Mouse (Mus musculus) ES-Bruce4 (cell line): ENCODE results near the gene Anks1b. TPM values are rescaled to one million over a fixed set of nuclear protein-coding genes. Genes with fewer than 3 reads are reported as not detected.
A peak's percentile ranks its signal among the peaks of the same experiment; 100 is the strongest.

Experiments
- H3K27ac ChIP-seq: 2 replicates; pipeline ENCODE4 v1.5.1; 2012; ENCODE audit warnings: low read length, inconsistent platforms; ENCODE audit not compliant: insufficient read depth
- H3K27me3 ChIP-seq: 2 replicates; pipeline ENCODE4 v1.6.1; 2012; ENCODE audit warnings: mild to moderate bottlenecking, low read length, inconsistent platforms; ENCODE audit not compliant: control insufficient read depth, poor library complexity, insufficient read depth, severe bottlenecking
- H3K36me3 ChIP-seq: 2 replicates; pipeline ENCODE4 v1.6.1; 2012; ENCODE audit warnings: inconsistent platforms, mild to moderate bottlenecking, low read length, moderate library complexity; ENCODE audit not compliant: control insufficient read depth, poor library complexity, insufficient read depth, severe bottlenecking
- H3K4me1 ChIP-seq: one replicate; pipeline ENCODE4 v1.8.1; 2011; ENCODE audit warnings: low read length; ENCODE audit not compliant: control insufficient read depth, insufficient read depth
- H3K4me3 ChIP-seq: 2 replicates; pipeline ENCODE4 v1.5.1; 2011; ENCODE audit warnings: low read depth, mild to moderate bottlenecking, low read length
- H3K9ac ChIP-seq: 2 replicates; pipeline ENCODE4 v1.6.1; 2012; ENCODE audit warnings: low read depth, mild to moderate bottlenecking, inconsistent platforms; ENCODE audit not compliant: poor library complexity, severe bottlenecking
- H3K9me3 ChIP-seq: replicated peaks from 2 replicates; pipeline ENCODE4 v1.6.1; 2012; ENCODE audit warnings: mild to moderate bottlenecking, low read length, inconsistent platforms; ENCODE audit not compliant: control insufficient read depth, poor library complexity, insufficient read depth, severe bottlenecking
- CTCF ChIP-seq: IDR thresholded peaks from one replicate; pipeline ENCODE4 v1.8.1; 2011; ENCODE audit warnings: low read depth, low read length
- EP300 ChIP-seq: IDR thresholded peaks from 2 replicates; pipeline ENCODE4 v1.6.1; 2011; ENCODE audit warnings: low read depth, low read length; ENCODE audit not compliant: insufficient read depth
- POLR2A ChIP-seq: IDR thresholded peaks from one replicate; pipeline ENCODE4 v1.8.1; 2011; ENCODE audit warnings: low read length; ENCODE audit not compliant: insufficient read depth
- polyA plus RNA-seq: library from polyadenylated mRNA; stranded (reverse); fragments of >200 nt; gene quantifications from 2 replicates; pipeline ENCODE4 v1.2.4, GENCODE M21; 2011; ENCODE audit warnings: low read depth; ENCODE audit not compliant: missing spikeins, insufficient read depth, insufficient read length

The Anks1b gene
- polyA plus RNA-seq, 1 experiment: 2.3 TPM

DNA sequence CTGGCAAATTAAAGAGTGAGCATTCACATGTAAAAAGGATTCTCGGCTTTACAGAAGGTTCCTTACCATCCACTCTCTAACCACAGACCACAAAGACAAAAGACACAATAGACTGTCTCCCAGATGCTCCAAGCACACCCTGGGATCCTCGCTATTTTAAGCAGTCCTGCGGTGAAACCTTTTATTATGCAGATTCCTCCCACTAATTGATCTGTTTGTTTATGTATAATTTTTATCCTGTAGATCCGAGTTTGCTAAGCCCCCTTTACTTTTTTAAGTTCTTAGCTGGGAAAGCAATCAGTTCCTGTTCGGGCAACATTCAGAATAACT, 836.3 kb downstream of the Anks1b start:
- no peak overlapping the region for H3K4me3 ChIP-seq

DNA sequence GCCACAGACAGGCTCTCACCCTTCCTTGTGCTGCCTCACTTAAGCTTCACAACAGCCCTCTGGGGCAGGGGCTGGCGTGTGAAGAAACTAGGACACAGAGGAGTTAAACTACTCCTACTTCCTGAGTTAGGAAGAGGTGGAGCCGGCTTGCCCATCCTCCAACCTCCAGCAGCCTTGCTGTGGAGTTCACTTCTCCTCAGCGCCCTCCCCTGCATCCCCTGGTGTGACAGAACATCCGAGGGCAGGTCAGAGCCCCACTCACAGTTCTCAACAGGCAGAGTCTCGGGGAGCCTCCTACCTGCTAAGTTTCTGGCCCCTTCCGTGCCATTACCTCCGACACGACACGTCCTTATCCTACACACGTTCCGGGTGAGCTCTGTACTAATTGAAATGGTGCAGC, 844.7 kb downstream of the Anks1b start:
- H3K9me3 ChIP-seq: no peaks in the 10 kb centered on the region; the same call in 1 of the 2 replicates
- no peak for TF ChIP-seq EP300
- TF ChIP-seq POLR2A: no peak
- no peak for TF ChIP-seq CTCF
- no peaks in the 10 kb centered on the region; the same call in none of the 2 replicates for H3K27me3 ChIP-seq
- H3K9ac ChIP-seq: no peak overlapping the region
- no peak overlapping the region for H3K27ac ChIP-seq
- no peaks in the 10 kb centered on the region for H3K36me3 ChIP-seq
- H3K4me1 ChIP-seq: no peaks in the 10 kb centered on the region
- H3K4me3 ChIP-seq: no peak overlapping the region

More for the DNA sequence above, 836.3 kb downstream of the Anks1b start:
- H3K27me3 ChIP-seq: peaks cover 2% of the 10 kb centered on the region
- H3K36me3 ChIP-seq: no peaks in the 10 kb centered on the region
- no peaks in the 10 kb centered on the region for H3K4me1 ChIP-seq
- no peak overlapping the region for H3K27ac ChIP-seq
- TF ChIP-seq CTCF (no peak), EP300 (no peak), POLR2A (no peak)
- H3K9ac ChIP-seq: no peak overlapping the region
- H3K9me3 ChIP-seq: no peaks in the 10 kb centered on the region; the same call in none of the 2 replicates

DNA sequence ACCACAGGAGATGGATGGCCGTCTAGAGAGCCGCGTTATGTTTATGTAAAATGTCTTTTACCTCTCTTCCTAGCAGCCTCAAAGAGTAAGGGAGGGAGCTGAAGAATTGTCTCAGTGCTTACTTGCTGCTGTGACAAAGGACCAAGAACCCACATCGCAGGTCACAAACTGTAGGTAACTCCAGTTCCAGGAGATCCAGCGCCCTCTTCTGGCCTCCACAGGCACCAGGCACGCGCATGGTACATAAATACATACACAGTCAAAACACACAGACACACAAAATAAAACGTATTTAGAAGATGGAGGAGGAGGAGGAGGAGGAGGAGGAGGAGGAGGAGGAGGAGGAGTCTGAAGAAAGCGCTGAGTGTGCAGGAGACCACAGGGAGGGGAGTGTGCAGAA, 845.4 kb downstream of the Anks1b start:
- H3K4me3 ChIP-seq: no peak overlapping the region
- H3K27me3 ChIP-seq: no peaks in the 10 kb centered on the region; the same call in none of the 2 replicates
- no peaks in the 10 kb centered on the region for H3K4me1 ChIP-seq
- H3K36me3 ChIP-seq: no peaks in the 10 kb centered on the region
- H3K9ac ChIP-seq: no peak overlapping the region
- no peak overlapping the region for H3K27ac ChIP-seq
- H3K9me3 ChIP-seq: no peaks in the 10 kb centered on the region
- TF ChIP-seq CTCF: peak; percentile 26
- no peak for TF ChIP-seq POLR2A

DNA sequence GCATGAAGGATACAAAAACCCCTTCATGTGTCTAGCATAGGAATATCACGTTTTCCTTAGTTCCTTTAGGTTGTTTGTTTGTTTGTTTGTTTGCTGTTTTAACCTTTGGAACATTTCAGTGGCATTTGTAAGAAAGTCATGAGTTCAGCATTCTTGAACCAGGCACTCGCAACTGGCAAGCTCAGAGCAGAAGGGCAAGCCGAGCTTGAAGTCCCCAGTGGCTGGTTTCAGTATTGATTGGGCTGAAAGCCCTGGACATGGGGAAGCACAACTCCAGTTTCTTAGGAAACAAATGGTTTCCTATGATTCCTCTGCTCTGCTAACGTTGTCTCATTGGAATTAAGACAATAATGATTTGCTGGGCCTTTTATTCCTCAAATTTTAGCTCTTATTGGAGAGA, 846.7 kb downstream of the Anks1b start:
- no peak overlapping the region for H3K27ac ChIP-seq
- H3K36me3 ChIP-seq: no peaks in the 10 kb centered on the region
- H3K27me3 ChIP-seq: no peaks in the 10 kb centered on the region; the same call in 1 of the 2 replicates
- no peak overlapping the region for H3K4me3 ChIP-seq
- no peaks in the 10 kb centered on the region for H3K9me3 ChIP-seq
- no peak overlapping the region for H3K9ac ChIP-seq
- no peaks in the 10 kb centered on the region for H3K4me1 ChIP-seq
- TF ChIP-seq EP300 (no peak), CTCF (no peak), POLR2A (no peak)

DNA sequence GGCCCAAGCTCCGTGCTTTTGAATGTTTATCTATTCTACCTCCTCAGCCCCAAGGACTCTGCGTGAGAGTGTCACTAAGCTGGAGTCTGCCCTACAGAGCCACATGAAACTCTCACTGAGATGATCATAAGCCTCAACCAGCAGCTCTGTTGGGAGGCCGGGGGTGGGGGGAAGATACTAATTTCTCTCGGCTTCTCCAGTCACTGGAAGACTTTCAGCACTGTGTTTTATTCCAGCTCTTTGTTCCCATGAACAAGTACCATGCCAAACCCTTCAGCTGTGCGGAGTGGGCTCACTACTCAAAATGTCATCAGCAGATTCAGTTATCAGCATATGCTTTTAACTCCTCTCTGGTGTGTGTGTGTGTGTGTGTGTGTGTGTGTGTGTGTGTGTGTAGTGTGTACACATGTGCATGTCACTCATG, 849.8 kb downstream of the Anks1b start:
- Histone ChIP-seq H3K9me3 (no peaks in the 10 kb centered on the region), H3K4me1 (no peaks in the 10 kb centered on the region), H3K4me3 (no peak overlapping the region), H3K27ac (no peak overlapping the region), H3K36me3 (no peaks in the 10 kb centered on the region), H3K9ac (no peak overlapping the region), H3K27me3 (no peaks in the 10 kb centered on the region)
- no peak for TF ChIP-seq CTCF
- TF ChIP-seq EP300: no peak
- no peak for TF ChIP-seq POLR2A

DNA sequence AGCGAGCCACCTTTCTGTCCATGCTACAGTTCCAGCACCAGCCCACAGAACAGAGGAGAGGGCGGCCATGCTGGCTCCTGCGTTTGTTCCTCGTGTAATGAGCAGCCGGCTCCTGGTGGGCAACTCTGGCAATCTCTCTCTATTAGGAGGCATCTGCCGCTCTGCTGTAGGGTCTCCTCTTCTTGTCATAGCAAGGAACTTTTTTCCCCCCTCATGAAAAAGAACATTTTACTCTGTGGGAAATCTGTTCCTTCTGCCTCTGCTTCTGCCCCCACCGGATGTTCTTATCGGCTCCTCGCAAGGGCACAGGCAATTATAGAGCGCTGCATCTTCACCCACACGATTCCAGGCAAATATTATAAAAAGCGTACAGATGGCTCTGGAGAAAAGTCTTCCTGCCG, 850.6 kb downstream of the Anks1b start:
- Histone ChIP-seq H3K36me3 (no peaks in the 10 kb centered on the region), H3K27me3 (no peaks in the 10 kb centered on the region), H3K4me1 (no peaks in the 10 kb centered on the region), H3K9ac (no peak overlapping the region), H3K4me3 (no peak overlapping the region), H3K27ac (no peak overlapping the region), H3K9me3 (no peaks in the 10 kb centered on the region)
- no peak for TF ChIP-seq EP300
- no peak for TF ChIP-seq POLR2A
- no peak for TF ChIP-seq CTCF
